Mouse (Mus musculus): ENCODE measurements around the gene Zscan10. TPM values are rescaled to one million over a fixed set of nuclear protein-coding genes. Genes with fewer than 3 reads are reported as not detected.

Zscan10 gene
- polyA plus RNA-seq, 1 experiment: not detected

- Histone ChIP-seq H3K4me3 (ENCODE audit: extremely low read depth, insufficient read depth, insufficient read length) (no peak overlapping the region), H3K27ac (ENCODE audit: insufficient read depth, low read length) (no peak overlapping the region), H3K4me1 (ENCODE audit: control insufficient read depth, insufficient read depth, insufficient read length) (peaks cover 6% of the 10 kb centered on the region; the same call in 1 of the 2 replicates), H3K36me3 (ENCODE audit: control insufficient read depth, insufficient read depth, low read length) (no peaks in the 10 kb centered on the region), H3K27me3 (ENCODE audit: control insufficient read depth, insufficient read depth, low read length) (no peaks in the 10 kb centered on the region)
- no peak for DNase-seq (ENCODE audit: low read depth in 1 of 2, low spot score in 2 of 2)
- TF ChIP-seq POLR2A (IDR thresholded peaks at IDR 0.05; ENCODE audit: low read depth, low read length) (no peak), CTCF (IDR thresholded peaks at IDR 0.05; ENCODE audit: extremely low read depth, insufficient read depth, insufficient read length, insufficient replicate concordance) (no peak)
- WGBS: 71% methylated on average over 5 of the region's 5 CpGs
These were observed 32.3 kb upstream of the Zscan10 start for GRCm38 (mm10) chr17:23568370-23568769.

GRCm38 (mm10) chr17:23570017-23570416, 30.6 kb upstream of the Zscan10 start:
- Histone ChIP-seq H3K4me3 (ENCODE audit: extremely low read depth, insufficient read depth, insufficient read length) (no peak overlapping the region), H3K27ac (ENCODE audit: insufficient read depth, low read length) (no peak overlapping the region), H3K27me3 (ENCODE audit: control insufficient read depth, insufficient read depth, low read length) (no peaks in the 10 kb centered on the region), H3K4me1 (ENCODE audit: control insufficient read depth, insufficient read depth, insufficient read length) (0 out of 2 replicates have a peak, but pooled peaks cover under 1% of the 10 kb centered on the region), H3K36me3 (ENCODE audit: control insufficient read depth, insufficient read depth, low read length) (no peaks in the 10 kb centered on the region)
- 30% methylated on average over 6 of the region's 6 CpGs for WGBS
- DNase-seq (ENCODE audit: low read depth in 1 of 2, low spot score in 2 of 2): peak; percentile 31 to 49
- TF ChIP-seq CTCF (IDR thresholded peaks at IDR 0.05; ENCODE audit: extremely low read depth, insufficient read depth, insufficient read length, insufficient replicate concordance): peak; percentile 62; the same call in 1 of the 2 replicates
- no peak for TF ChIP-seq POLR2A (IDR thresholded peaks at IDR 0.05; ENCODE audit: low read depth, low read length)

- H3K27ac ChIP-seq (ENCODE audit: insufficient read depth, low read length): no peak overlapping the region
- no peak for DNase-seq (ENCODE audit: low read depth in 1 of 2, low spot score in 2 of 2)
- 23% methylated on average over 5 of the region's 5 CpGs for WGBS
- no peak for TF ChIP-seq POLR2A (IDR thresholded peaks at IDR 0.05; ENCODE audit: low read depth, low read length)
- no peak for TF ChIP-seq CTCF (IDR thresholded peaks at IDR 0.05; ENCODE audit: extremely low read depth, insufficient read depth, insufficient read length, insufficient replicate concordance)
- no peaks in the 10 kb centered on the region for H3K27me3 ChIP-seq (ENCODE audit: control insufficient read depth, insufficient read depth, low read length)
- no peaks in the 10 kb centered on the region for H3K36me3 ChIP-seq (ENCODE audit: control insufficient read depth, insufficient read depth, low read length)
- no peaks in the 10 kb centered on the region for H3K4me1 ChIP-seq (ENCODE audit: control insufficient read depth, insufficient read depth, insufficient read length)
- no peak overlapping the region for H3K4me3 ChIP-seq (ENCODE audit: extremely low read depth, insufficient read depth, insufficient read length)
These were observed 29.6 kb upstream of the Zscan10 start for GRCm38 (mm10) chr17:23571084-23571483.

- 76% methylated on average over 6 of the region's 6 CpGs for WGBS
- no peak for DNase-seq (ENCODE audit: low read depth in 1 of 2, low spot score in 2 of 2)
- no peaks in the 10 kb centered on the region for H3K36me3 ChIP-seq (ENCODE audit: control insufficient read depth, insufficient read depth, low read length)
- no peak overlapping the region for H3K4me3 ChIP-seq (ENCODE audit: extremely low read depth, insufficient read depth, insufficient read length)
- TF ChIP-seq CTCF (IDR thresholded peaks at IDR 0.05; ENCODE audit: extremely low read depth, insufficient read depth, insufficient read length, insufficient replicate concordance) (no peak), POLR2A (IDR thresholded peaks at IDR 0.05; ENCODE audit: low read depth, low read length) (no peak)
- no peaks in the 10 kb centered on the region for H3K27me3 ChIP-seq (ENCODE audit: control insufficient read depth, insufficient read depth, low read length)
- no peaks in the 10 kb centered on the region for H3K4me1 ChIP-seq (ENCODE audit: control insufficient read depth, insufficient read depth, insufficient read length)
- no peak overlapping the region for H3K27ac ChIP-seq (ENCODE audit: insufficient read depth, low read length)
These were observed 28.6 kb upstream of the Zscan10 start for GRCm38 (mm10) chr17:23572059-23572458.

GRCm38 (mm10) chr17:23574130-23574529, 26.5 kb upstream of the Zscan10 start:
- no peaks in the 10 kb centered on the region for H3K36me3 ChIP-seq (ENCODE audit: control insufficient read depth, insufficient read depth, low read length)
- no peak for DNase-seq (ENCODE audit: low read depth in 1 of 2, low spot score in 2 of 2)
- H3K27me3 ChIP-seq (ENCODE audit: control insufficient read depth, insufficient read depth, low read length): no peaks in the 10 kb centered on the region
- H3K4me1 ChIP-seq (ENCODE audit: control insufficient read depth, insufficient read depth, insufficient read length): no peaks in the 10 kb centered on the region
- TF ChIP-seq POLR2A (IDR thresholded peaks at IDR 0.05; ENCODE audit: low read depth, low read length) (no peak), CTCF (IDR thresholded peaks at IDR 0.05; ENCODE audit: extremely low read depth, insufficient read depth, insufficient read length, insufficient replicate concordance) (no peak)
- no peak overlapping the region for H3K27ac ChIP-seq (ENCODE audit: insufficient read depth, low read length)
- H3K4me3 ChIP-seq (ENCODE audit: extremely low read depth, insufficient read depth, insufficient read length): no peak overlapping the region
- WGBS: 90% methylated on average over 8 of the region's 8 CpGs

GRCm38 (mm10) chr17:23575951-23576552, 24.6 kb upstream of the Zscan10 start:
- no peaks in the 10 kb centered on the region for H3K27me3 ChIP-seq (ENCODE audit: control insufficient read depth, insufficient read depth, low read length)
- DNase-seq (ENCODE audit: low read depth in 1 of 2, low spot score in 2 of 2): no peak
- WGBS: 91% methylated on average over 38 of the region's 38 CpGs
- H3K4me3 ChIP-seq (ENCODE audit: extremely low read depth, insufficient read depth, insufficient read length): no peak overlapping the region
- H3K27ac ChIP-seq (ENCODE audit: insufficient read depth, low read length): no peak overlapping the region
- TF ChIP-seq CTCF (IDR thresholded peaks at IDR 0.05; ENCODE audit: extremely low read depth, insufficient read depth, insufficient read length, insufficient replicate concordance): no peak
- no peak for TF ChIP-seq POLR2A (IDR thresholded peaks at IDR 0.05; ENCODE audit: low read depth, low read length)
- no peaks in the 10 kb centered on the region for H3K4me1 ChIP-seq (ENCODE audit: control insufficient read depth, insufficient read depth, insufficient read length)
- H3K36me3 ChIP-seq (ENCODE audit: control insufficient read depth, insufficient read depth, low read length): no peaks in the 10 kb centered on the region

- Histone ChIP-seq H3K27me3 (ENCODE audit: control insufficient read depth, insufficient read depth, low read length) (no peaks in the 10 kb centered on the region), H3K4me3 (ENCODE audit: extremely low read depth, insufficient read depth, insufficient read length) (no peak overlapping the region), H3K27ac (ENCODE audit: insufficient read depth, low read length) (no peak overlapping the region), H3K36me3 (ENCODE audit: control insufficient read depth, insufficient read depth, low read length) (no peaks in the 10 kb centered on the region), H3K4me1 (ENCODE audit: control insufficient read depth, insufficient read depth, insufficient read length) (no peaks in the 10 kb centered on the region; the same call in 1 of the 2 replicates)
- TF ChIP-seq POLR2A (IDR thresholded peaks at IDR 0.05; ENCODE audit: low read depth, low read length) (no peak), CTCF (IDR thresholded peaks at IDR 0.05; ENCODE audit: extremely low read depth, insufficient read depth, insufficient read length, insufficient replicate concordance) (no peak)
- WGBS: 81% methylated on average over 8 of the region's 8 CpGs
- no peak for DNase-seq (ENCODE audit: low read depth in 1 of 2, low spot score in 2 of 2)
These were observed 15.9 kb upstream of the Zscan10 start for GRCm38 (mm10) chr17:23584786-23585185.
